Mouse (Mus musculus) midbrain, embryonic 16.5 days (tissue): ENCODE measurements at regions not wholly inside any gene's neighbourhood (a gene's known extent, or its start where the extent isn't known, plus 50 kb on each side); places are given as distances from the start of the nearest gene placed in this dataset.
"Not testable (repeated sequence)": the region's sequence is repeated elsewhere in the genome, so short reads cannot be mapped to it uniquely, and the experiment has no call there.

Source experiments
- ATAC-seq: fragments of 200-750 bp; cut with Nextera tagmentation; 2 replicates; pipeline ENCODE4 v1.8.0; 2017; ENCODE audit warnings: moderate TSS enrichment
- H3K27ac ChIP-seq: fragments of 300-500 bp; sonication (generic); 2 replicates; pipeline ENCODE4 v1.5.1; 2014; ENCODE audit warnings: mild to moderate bottlenecking, low read length, mixed read lengths
- H3K27me3 ChIP-seq: fragments of 300-500 bp; sonication (generic); 2 replicates; pipeline ENCODE4 v1.6.1; 2014; ENCODE audit warnings: low read depth, low read length, mixed read lengths; ENCODE audit not compliant: control insufficient read depth, insufficient read depth
- H3K36me3 ChIP-seq: fragments of 300-500 bp; sonication (generic); 2 replicates; pipeline ENCODE4 v1.6.1; 2014; ENCODE audit warnings: mild to moderate bottlenecking, low read length, moderate library complexity, mixed read lengths; ENCODE audit not compliant: control insufficient read depth, insufficient read depth
- H3K4me1 ChIP-seq: fragments of 300-500 bp; sonication (generic); 2 replicates; pipeline ENCODE4 v1.6.1; 2014; ENCODE audit warnings: mild to moderate bottlenecking, low read length, mixed read lengths; ENCODE audit not compliant: control insufficient read depth, insufficient read depth
- H3K4me2 ChIP-seq: fragments of 300-500 bp; sonication (generic); 2 replicates; pipeline ENCODE4 v1.6.1; 2014; ENCODE audit warnings: mild to moderate bottlenecking, low read length, mixed read lengths
- H3K4me3 ChIP-seq: fragments of 300-500 bp; sonication (generic); 2 replicates; pipeline ENCODE4 v1.5.1; 2014; ENCODE audit warnings: low read depth, mild to moderate bottlenecking, low read length, moderate library complexity, mixed read lengths
- H3K9ac ChIP-seq: fragments of 300-500 bp; sonication (generic); 2 replicates; pipeline ENCODE4 v1.6.1; 2014; ENCODE audit warnings: low read depth, low read length, mixed read lengths
- H3K9me3 ChIP-seq: fragments of 300-500 bp; sonication (generic); replicated peaks from 2 replicates; pipeline ENCODE4 v1.6.1; 2014; ENCODE audit warnings: mild to moderate bottlenecking, low read length, mixed read lengths; ENCODE audit not compliant: control insufficient read depth, poor library complexity, severe bottlenecking
- WGBS: fragments of 180-500 bp; shearing (Covaris S2); extraction: QIAGEN DNeasy Blood & Tissue Kit; methylation state at CpG from one replicate; pipeline ENCODE4 v1.1.7; 2014; 5-methylcytosine and 5-hydroxymethylcytosine counted together

DNA sequence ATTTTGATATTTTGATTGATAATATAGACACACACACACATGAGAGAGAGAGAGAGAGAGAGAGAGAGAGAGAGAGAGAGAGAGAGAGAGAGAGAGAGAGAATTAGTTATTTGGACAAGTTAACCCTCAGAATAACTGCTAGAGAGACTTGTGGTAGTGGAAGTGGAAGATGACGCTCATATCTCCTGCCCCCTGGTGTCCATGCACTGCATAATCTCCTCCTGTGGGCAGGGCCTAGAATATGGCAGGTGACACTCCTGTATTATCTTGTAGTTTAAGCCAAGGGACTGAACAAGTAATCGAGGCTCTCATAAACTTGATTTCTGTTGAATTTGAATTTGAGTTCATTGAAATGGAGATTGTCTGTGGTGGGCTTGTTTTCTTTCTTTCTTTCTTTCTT, 663.5 kb upstream of the Olfr1507 start:
- not testable (repeated sequence) for H3K9ac ChIP-seq, H3K27me3 ChIP-seq, ATAC-seq, H3K27ac ChIP-seq, H3K4me1 ChIP-seq, H3K4me2 ChIP-seq, H3K9me3 ChIP-seq, H3K36me3 ChIP-seq, H3K4me3 ChIP-seq
- WGBS: no CpG with 5 or more reads among the region's 2 CpGs

DNA sequence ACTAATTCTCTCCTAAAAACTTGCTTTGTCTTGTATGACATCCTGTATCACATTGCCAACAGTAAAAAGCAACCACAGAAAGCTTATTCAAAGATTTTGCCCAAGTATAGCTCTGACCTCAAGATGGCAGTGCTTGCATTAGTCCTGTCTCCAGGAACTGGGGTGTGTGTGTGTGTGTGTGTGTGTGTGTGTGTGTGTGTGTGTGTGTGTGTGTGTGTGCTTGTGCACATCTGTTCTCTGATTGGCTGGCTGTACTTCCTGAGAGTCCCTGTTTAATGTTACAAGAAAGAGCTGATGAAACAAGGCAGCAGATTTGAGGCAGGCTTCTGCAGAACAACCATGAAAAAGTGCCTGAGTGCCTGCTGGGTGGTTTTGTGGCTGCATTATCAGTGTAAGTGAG, 639.2 kb upstream of the Olfr1507 start:
- not testable (repeated sequence) for H3K4me3 ChIP-seq, H3K9me3 ChIP-seq, H3K9ac ChIP-seq, H3K4me1 ChIP-seq, ATAC-seq, H3K4me2 ChIP-seq, H3K27ac ChIP-seq, H3K27me3 ChIP-seq, H3K36me3 ChIP-seq

DNA sequence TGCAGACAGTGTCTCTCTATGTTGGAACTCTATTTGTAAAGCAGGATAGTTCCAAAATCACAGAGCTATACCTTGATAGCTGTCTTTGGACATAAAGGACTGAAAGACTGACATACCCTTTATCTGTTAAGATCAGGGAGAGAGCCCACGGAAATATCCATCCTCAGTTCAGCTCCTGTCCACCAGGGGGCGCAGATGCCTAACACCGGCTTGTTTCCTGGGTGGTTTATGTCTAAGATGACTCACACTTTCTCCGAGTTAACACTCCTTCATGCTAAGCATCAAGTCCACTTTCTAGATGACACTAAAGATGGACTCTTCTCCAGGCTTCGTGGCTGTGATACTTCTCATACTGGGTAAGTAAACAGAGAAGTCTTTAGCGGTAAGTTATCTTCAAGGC, 636.8 kb upstream of the Olfr1507 start:
- WGBS: 42% methylated on average over 6 of the region's 6 CpGs
- H3K4me2 ChIP-seq, ATAC-seq, H3K4me1 ChIP-seq, H3K27me3 ChIP-seq, H3K9ac ChIP-seq, H3K9me3 ChIP-seq, H3K36me3 ChIP-seq, H3K4me3 ChIP-seq, H3K27ac ChIP-seq: not testable (repeated sequence)

DNA sequence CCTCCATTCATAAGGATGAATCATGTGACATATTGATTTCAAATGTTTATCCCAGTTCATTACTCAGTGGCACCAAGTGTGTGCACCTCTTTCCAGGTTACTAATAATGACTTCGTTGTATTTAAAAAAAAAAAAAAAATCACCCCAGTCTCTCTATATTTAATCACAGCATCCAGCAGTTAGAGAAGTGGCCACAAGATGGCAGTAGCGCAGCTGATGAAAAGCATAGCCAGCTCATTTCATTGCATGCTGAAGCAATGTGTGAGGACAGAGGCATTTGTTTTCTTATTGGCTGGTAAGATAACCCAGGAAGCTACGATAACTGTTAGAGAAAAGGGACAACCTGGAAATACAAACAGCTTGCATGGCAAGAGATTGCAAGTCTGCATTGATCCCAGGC, 626.2 kb upstream of the Olfr1507 start:
- ATAC-seq, H3K9me3 ChIP-seq: not testable (repeated sequence)
- 24% methylated on average over 2 of the region's 3 CpGs for whole genome bisulfite sequencing

DNA sequence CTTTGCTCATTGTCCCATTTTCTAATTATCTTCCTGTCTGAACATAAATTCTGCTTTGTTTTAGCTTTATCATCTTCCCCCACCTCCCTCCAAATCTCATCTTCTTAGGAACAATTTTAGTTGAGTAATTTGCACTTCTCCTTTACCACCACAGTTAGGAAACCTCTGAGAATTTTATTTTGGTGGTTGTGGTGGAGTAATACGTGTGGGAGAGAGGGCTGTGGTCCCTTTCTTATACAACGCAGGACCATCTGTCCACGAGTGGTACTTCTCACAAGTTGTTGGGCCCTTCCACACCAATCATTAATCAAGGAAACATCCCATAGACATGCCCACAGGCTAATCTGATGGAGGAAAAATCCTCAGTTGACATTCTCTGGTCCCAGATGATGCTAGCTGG, 614.2 kb upstream of the Olfr1507 start:
- H3K4me2 ChIP-seq, H3K4me3 ChIP-seq, H3K9me3 ChIP-seq, H3K9ac ChIP-seq, ATAC-seq, H3K27me3 ChIP-seq, H3K36me3 ChIP-seq, H3K4me1 ChIP-seq, H3K27ac ChIP-seq: not testable (repeated sequence)
- 91% methylated on average over 3 of the region's 3 CpGs for WGBS

More for the DNA sequence above, 626.2 kb upstream of the Olfr1507 start:
- not testable (repeated sequence) for H3K4me2 ChIP-seq, H3K9ac ChIP-seq, H3K4me1 ChIP-seq, H3K27me3 ChIP-seq, H3K4me3 ChIP-seq, H3K27ac ChIP-seq, H3K36me3 ChIP-seq

DNA sequence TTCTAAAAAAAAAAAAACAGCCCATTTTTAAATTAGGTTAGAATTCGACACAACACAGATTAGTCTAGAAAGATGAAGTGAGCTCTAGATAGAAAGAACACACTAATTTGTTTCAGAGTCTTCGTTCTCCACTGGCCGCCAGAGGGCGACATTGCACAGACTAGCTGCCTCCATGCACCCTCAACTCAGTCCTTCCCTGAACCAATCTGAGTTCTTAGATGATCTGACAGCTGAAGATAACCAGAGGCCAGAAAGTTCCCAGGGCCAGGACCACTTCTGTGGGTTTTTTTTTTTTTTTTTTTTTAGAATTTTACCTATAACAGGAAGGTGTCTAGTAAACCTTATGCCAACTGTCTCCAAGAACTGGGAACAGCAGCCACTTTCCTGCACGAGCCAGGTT, 605.8 kb upstream of the Olfr1507 start:
- H3K36me3 ChIP-seq, H3K9me3 ChIP-seq, H3K4me1 ChIP-seq, H3K4me2 ChIP-seq, H3K9ac ChIP-seq, ATAC-seq, H3K4me3 ChIP-seq, H3K27me3 ChIP-seq, H3K27ac ChIP-seq: not testable (repeated sequence)
- WGBS: 36% methylated on average over 5 of the region's 5 CpGs

DNA sequence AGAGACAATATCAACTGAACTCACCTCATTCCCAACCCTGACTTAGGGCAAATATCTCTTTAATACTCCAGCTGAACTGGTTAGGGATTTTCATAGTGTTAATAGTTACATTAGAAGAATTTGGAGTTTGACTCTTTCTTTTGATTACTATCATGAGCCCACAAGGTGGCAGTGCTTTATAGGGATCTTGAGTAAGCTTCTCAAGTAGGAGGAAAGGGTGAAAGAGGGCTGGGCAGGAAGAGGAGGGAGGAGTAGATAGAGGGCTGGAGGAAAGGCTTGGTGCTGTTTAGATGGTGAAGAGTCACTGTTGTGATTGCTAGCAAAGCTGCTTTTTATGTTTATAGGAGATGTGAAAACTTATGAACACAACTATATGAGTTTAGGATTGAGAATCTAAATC, 595.4 kb upstream of the Olfr1507 start:
- not testable (repeated sequence) for H3K36me3 ChIP-seq, H3K4me1 ChIP-seq, ATAC-seq, H3K4me2 ChIP-seq, H3K9me3 ChIP-seq, H3K4me3 ChIP-seq, H3K9ac ChIP-seq, H3K27ac ChIP-seq, H3K27me3 ChIP-seq

DNA sequence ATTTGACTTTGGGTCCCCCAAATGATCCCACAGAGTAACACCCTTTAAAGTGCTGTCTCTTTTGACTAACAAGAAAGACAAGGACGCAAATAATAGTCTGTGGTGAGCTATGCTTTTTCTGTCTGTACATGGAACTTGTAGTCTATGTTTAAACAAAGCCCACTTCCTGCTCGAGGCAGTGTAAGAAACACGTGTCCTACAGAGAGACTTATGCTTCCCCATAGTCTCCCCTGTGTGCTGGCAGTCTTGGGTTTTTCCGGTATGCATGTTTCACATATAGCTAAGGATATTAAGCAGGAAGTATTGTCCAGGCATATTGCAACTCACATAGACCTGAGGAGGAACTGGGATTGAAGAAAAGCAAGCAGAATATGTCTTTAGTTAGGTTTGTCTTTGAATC, 586.3 kb upstream of the Olfr1507 start:
- not testable (repeated sequence) for H3K9ac ChIP-seq, H3K4me3 ChIP-seq, H3K27me3 ChIP-seq, H3K9me3 ChIP-seq, ATAC-seq, H3K36me3 ChIP-seq, H3K4me1 ChIP-seq, H3K27ac ChIP-seq, H3K4me2 ChIP-seq
- 87% methylated on average over 4 of the region's 4 CpGs for WGBS

DNA sequence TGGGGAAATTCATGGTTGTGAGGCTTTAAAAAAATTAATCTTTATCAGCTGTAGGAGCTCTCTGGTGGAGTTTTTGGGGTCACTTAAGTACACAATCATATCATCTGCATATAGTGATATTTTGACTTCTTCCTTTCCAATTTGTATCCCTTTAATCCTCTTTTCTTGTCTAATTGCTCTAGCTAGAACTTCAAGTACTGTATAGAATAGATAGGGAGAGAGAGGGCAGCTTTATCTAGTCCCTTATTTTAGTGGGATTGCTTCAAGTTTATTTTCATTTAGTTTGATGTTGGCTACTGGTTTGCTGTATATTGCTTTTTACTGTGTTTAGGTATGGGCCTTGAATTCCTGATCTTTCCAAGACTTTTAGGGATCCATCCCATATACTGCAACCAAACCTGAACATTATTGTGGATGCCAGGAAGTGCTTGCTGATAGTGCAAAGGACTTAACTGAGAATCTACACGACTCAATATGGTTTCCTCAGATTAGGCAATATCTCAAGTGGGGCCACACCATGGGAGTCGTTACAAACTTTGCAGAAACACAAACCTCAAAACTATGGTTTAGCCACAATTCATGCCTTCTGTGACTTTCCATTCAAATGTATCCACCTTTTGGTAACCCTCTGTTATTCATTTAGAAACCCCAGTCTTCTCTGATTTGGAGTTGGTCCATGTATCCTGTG, 585.6 kb upstream of the Olfr1507 start:
- no CpG with 5 or more reads among the region's 2 CpGs for WGBS
- ATAC-seq, H3K27me3 ChIP-seq, H3K4me3 ChIP-seq, H3K27ac ChIP-seq, H3K9ac ChIP-seq, H3K4me2 ChIP-seq, H3K36me3 ChIP-seq, H3K4me1 ChIP-seq, H3K9me3 ChIP-seq: not testable (repeated sequence)

DNA sequence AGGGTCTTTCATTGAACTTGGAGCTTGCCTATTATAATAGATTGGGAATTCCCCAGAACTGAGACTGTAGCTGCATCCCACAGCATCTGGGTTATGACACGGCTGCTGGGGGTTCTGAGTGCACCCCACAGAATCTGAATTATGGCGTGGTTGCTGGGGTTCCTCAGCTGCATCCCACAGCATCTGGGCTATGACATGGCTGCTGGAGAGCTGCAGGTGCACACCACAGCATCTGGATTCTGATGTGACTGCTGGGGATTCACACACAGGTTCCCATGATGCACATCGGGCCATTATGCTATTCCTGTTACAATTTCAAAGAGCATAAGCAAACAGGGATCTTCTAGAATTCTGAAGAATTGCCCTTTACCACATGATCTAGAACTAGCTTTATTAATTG, 585.0 kb upstream of the Olfr1507 start:
- H3K27me3 ChIP-seq, H3K9ac ChIP-seq, H3K36me3 ChIP-seq, H3K4me2 ChIP-seq, H3K4me3 ChIP-seq, H3K27ac ChIP-seq, H3K4me1 ChIP-seq, H3K9me3 ChIP-seq, ATAC-seq: not testable (repeated sequence)
- 85% methylated on average over 3 of the region's 3 CpGs for WGBS
